Mouse (Mus musculus) neural tube, embryonic 11.5 days (tissue): ENCODE results near the gene Sbk1. TPM values are rescaled to one million over a fixed set of nuclear protein-coding genes. Genes with fewer than 3 reads are reported as not detected.
A peak's percentile ranks its signal among the peaks of the same experiment; 100 is the strongest.

ENCODE experiments used
- ATAC-seq: fragments of 200-750 bp; cut with Nextera tagmentation; 2 replicates; pipeline ENCODE4 v1.8.0; 2017; ENCODE audit warnings: moderate number of reproducible peaks, mild to moderate bottlenecking, moderate TSS enrichment, moderate library complexity; ENCODE audit not compliant: insufficient read depth, low FRiP score, low TSS enrichment
- DNase-seq: peaks from one replicate; pipeline ENCODE4 v3.0.0-alpha.2; 2015; ENCODE audit warnings: low spot score
- H3K27ac ChIP-seq: fragments of 300-500 bp; sonication (generic); 2 replicates; pipeline ENCODE4 v1.5.1; 2014; ENCODE audit warnings: low read depth, mild to moderate bottlenecking, low read length
- H3K27me3 ChIP-seq: fragments of 300-500 bp; sonication (generic); 2 replicates; pipeline ENCODE4 v1.6.1; 2014; ENCODE audit warnings: mild to moderate bottlenecking, low read length, mixed read lengths; ENCODE audit not compliant: control insufficient read depth, insufficient read depth
- H3K36me3 ChIP-seq: fragments of 300-500 bp; sonication (generic); 2 replicates; pipeline ENCODE4 v1.6.1; 2014; ENCODE audit warnings: mild to moderate bottlenecking, low read length, moderate library complexity, mixed read lengths; ENCODE audit not compliant: control insufficient read depth, insufficient read depth
- H3K4me1 ChIP-seq: fragments of 300-500 bp; sonication (generic); 2 replicates; pipeline ENCODE4 v1.6.1; 2014; ENCODE audit warnings: low read length, mixed read lengths; ENCODE audit not compliant: control insufficient read depth, insufficient read depth
- H3K4me2 ChIP-seq: fragments of 300-500 bp; sonication (generic); 2 replicates; pipeline ENCODE4 v1.6.1; 2014; ENCODE audit warnings: low read depth, mild to moderate bottlenecking, moderate library complexity
- H3K4me3 ChIP-seq: fragments of 300-500 bp; sonication (generic); 2 replicates; pipeline ENCODE4 v1.5.1; 2014; ENCODE audit warnings: low read depth, low read length
- H3K9ac ChIP-seq: fragments of 300-500 bp; sonication (generic); 2 replicates; pipeline ENCODE4 v1.6.1; 2014; ENCODE audit warnings: mild to moderate bottlenecking, low read length
- H3K9me3 ChIP-seq: fragments of 300-500 bp; sonication (generic); 2 replicates; pipeline ENCODE4 v1.6.1; 2016; ENCODE audit warnings: low read length; ENCODE audit not compliant: control insufficient read depth
- WGBS: fragments of 180-500 bp; shearing (Covaris S2); extraction: QIAGEN DNeasy Blood & Tissue Kit; methylation state at CpG from one replicate; pipeline ENCODE4 v1.1.7; 2014; 5-methylcytosine and 5-hydroxymethylcytosine counted together
- polyA plus RNA-seq: library from polyadenylated mRNA; unstranded; fragments of >200 nt; fragmentation: Nextera tagmentation; extraction: Ambion mirVana; gene quantifications from 2 replicates; pipeline ENCODE4 v1.2.1, GENCODE M21; 2014

Gene Sbk1
- polyA plus RNA-seq, 1 experiment from 2014 or later, result 227 TPM

DNA sequence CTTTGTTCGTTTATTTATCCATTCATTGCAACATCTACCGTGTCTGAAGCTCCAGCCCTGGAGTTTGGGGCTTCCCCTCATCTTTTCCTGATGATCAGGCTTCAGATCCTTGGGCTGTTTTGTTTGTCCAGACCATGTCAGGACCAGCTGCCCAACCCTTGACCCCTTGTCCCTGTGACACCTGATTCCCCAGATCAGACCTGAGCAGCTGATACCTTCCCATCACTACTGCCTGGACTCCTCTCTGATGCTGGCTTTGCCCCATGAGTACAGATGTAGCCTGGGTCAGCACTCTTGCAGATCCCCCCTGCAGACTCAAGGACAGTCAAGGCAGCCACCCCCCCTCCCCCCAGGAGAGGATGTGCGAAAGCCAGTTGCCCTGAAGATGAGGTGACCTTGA lies 1.7 kb downstream of the Sbk1 start:
- H3K9ac ChIP-seq, result peak overlapping the region; percentile 100
- peak overlapping the region; percentile 91 for H3K4me2 ChIP-seq
- no peaks in the 10 kb centered on the region for H3K9me3 ChIP-seq
- H3K36me3 ChIP-seq, result peaks cover 15% of the 10 kb centered on the region
- H3K4me1 ChIP-seq, result peaks cover 51% of the 10 kb centered on the region
- H3K27ac ChIP-seq, result peak overlapping the region; percentile 96; the same call in 1 of the 2 replicates
- 13% methylated on average over 3 of the region's 3 CpGs for WGBS
- peak overlapping the region; percentile 99 for H3K4me3 ChIP-seq
- ATAC-seq (no peak), DNase-seq (no peak)
- H3K27me3 ChIP-seq, result no peaks in the 10 kb centered on the region

DNA sequence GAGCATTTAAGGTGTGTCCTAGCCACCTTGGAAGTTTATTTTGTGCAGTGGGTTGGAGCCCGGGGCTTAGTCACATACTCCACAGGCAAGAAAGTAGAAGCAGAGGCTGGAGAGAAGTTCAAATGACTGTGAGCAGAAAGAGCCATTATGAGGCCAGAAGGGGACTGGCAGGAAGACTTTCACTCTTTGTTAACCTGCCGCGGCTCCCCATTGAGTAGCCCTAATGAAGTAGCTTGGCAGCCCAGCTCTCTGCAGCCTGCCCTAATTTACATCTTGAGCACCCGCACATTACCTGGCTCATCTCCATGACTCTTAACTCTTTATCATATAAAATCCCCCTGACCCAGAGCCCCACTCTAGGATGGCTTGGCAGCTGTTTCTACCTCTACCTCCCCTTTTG lies 2.2 kb downstream of the Sbk1 start:
- peaks cover 15% of the 10 kb centered on the region for H3K36me3 ChIP-seq
- no peak for DNase-seq
- H3K4me2 ChIP-seq, result peak overlapping the region; percentile 91
- no peak for ATAC-seq
- H3K27ac ChIP-seq, result no peak overlapping the region
- no peaks in the 10 kb centered on the region for H3K27me3 ChIP-seq
- H3K9me3 ChIP-seq, result no peaks in the 10 kb centered on the region
- 7% methylated on average over 4 of the region's 4 CpGs for WGBS
- peaks cover 54% of the 10 kb centered on the region for H3K4me1 ChIP-seq
- peak overlapping the region; percentile 99 for H3K4me3 ChIP-seq
- peak overlapping the region; percentile 100 for H3K9ac ChIP-seq

DNA sequence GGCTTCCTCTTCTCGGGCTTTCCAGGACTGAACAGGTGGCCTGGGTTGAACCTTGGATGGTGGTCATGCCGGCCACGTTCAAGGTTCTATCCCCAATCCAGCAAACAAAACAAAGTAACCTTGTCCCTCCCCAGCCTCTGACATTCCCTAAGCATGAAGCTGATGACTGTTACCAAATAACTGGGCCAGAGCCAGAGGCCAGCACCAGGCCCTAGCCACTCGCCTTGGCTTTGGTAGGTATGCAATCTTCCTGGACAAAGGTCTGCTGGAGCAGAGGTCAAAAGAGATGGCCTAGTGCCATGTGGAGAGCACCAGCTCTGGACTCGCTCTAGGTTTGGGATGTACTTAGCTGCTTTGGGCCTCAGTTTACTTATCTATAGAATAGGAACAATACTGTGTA lies 3.3 kb downstream of the Sbk1 start:
- peak overlapping the region; percentile 91 for H3K4me2 ChIP-seq

DNA sequence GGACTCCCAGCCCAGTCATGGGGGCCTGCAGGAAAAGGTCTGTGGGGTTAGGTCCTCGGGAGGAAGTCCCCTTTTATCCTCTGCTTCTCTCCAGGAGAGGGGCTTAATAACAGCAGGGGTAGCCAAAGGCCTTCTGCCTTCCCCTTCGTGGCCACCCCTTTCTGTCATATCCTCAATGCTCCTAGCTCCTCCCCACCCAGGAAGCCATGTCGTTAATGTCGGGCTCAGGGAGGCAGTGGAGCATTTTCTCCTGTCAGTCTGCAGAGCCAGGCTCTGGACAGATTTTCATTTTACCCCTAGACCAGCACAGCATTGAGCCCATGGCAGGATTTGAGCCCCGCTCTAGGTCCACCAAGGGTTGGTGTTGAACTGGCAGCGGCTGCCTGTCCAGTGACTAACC lies 3.9 kb downstream of the Sbk1 start:
- ATAC-seq (no peak), DNase-seq (no peak)
- H3K4me1 ChIP-seq, result peaks cover 54% of the 10 kb centered on the region
- H3K9ac ChIP-seq, result 0 out of 2 replicates have a peak overlapping the region, but pooled peaks have one; percentile 4
- 0 out of 2 replicates have a peak overlapping the region, but pooled peaks have one; percentile 4 for H3K4me3 ChIP-seq
- H3K36me3 ChIP-seq, result peaks cover 15% of the 10 kb centered on the region
- peak overlapping the region; percentile 91 for H3K4me2 ChIP-seq
- no peak overlapping the region for H3K27ac ChIP-seq
- H3K27me3 ChIP-seq, result no peaks in the 10 kb centered on the region
- no peaks in the 10 kb centered on the region for H3K9me3 ChIP-seq
- WGBS, result 65% methylated on average over 6 of the region's 6 CpGs

More for the DNA sequence above, 3.3 kb downstream of the Sbk1 start:
- H3K9ac ChIP-seq, result no peak overlapping the region
- H3K27ac ChIP-seq, result no peak overlapping the region
- peak overlapping the region; percentile 99; the same call in 1 of the 2 replicates for H3K4me3 ChIP-seq
- DNase-seq (no peak), ATAC-seq (no peak)
- H3K36me3 ChIP-seq, result peaks cover 15% of the 10 kb centered on the region
- H3K9me3 ChIP-seq, result no peaks in the 10 kb centered on the region
- no peaks in the 10 kb centered on the region for H3K27me3 ChIP-seq
- H3K4me1 ChIP-seq, result peaks cover 54% of the 10 kb centered on the region
- WGBS, result 88% methylated on average over 5 of the region's 5 CpGs

DNA sequence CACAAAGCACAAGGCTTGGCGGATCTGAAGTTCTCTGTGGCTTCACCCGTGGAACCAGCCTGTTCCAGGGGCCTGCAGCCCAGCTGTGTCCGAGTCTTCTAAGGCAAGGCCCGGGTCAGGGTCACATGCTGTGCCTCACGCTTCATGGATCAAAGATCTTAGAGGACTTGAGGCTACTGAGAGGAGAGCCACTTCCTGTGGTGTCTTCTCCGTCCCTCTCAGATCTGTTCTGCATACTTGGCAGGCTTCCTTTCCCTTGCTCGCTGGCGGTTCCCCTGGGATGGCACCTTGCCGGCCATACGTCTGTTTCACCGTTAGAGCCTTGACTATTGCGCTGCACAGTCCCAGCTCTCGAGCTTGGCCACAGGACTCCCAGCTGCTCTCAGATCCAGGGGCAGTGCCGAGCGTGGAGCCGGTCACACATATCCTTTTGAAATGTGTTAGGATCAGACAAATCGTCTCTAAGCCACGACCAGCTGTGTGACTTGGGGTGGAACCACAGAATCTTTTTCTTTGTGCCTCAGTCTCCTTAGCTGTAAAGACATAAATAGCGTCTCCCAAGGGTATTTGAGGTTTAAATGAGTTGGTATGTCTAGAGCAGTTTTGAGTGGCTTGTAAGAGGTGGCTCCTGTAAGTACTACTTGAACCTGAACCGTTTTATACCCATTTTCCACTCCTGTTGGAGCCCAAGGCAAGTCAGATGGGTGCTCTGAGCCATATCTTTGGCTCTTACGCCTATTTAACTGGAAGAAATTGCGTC lies 5.3 kb downstream of the Sbk1 start:
- no peaks in the 10 kb centered on the region for H3K9me3 ChIP-seq
- WGBS, result 63% methylated on average over 22 of the region's 22 CpGs
- peaks cover 18% of the 10 kb centered on the region for H3K36me3 ChIP-seq
- H3K27ac ChIP-seq, result no peak overlapping the region
- ATAC-seq (no peak), DNase-seq (no peak)
- H3K4me1 ChIP-seq, result peaks cover 54% of the 10 kb centered on the region
- no peak overlapping the region for H3K4me3 ChIP-seq
- peak overlapping the region; percentile 22 for H3K9ac ChIP-seq
- no peaks in the 10 kb centered on the region for H3K27me3 ChIP-seq
- peak overlapping the region; percentile 26; the same call in 1 of the 2 replicates for H3K4me2 ChIP-seq

DNA sequence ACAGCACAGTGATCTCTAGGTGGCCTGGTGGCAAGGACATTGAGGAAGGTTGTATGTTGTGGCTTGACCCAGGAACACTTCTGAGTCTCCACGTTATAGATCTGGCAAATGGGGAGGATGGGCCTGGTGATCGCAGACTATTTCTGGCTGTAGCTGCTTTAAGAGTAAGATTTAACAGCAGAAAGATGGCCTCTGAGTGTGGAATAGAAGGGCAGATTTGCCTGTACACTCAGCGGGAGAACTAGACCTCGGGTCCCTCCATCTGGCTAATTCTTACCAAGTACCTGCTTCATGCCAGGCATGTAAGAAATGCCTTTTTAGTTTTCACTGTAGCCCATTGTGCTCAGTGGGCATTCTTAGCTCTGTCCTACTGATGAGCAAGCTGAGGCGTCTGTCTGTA lies 6.4 kb downstream of the Sbk1 start:
- Histone ChIP-seq H3K36me3 (peaks cover 21% of the 10 kb centered on the region), H3K4me1 (peaks cover 52% of the 10 kb centered on the region), H3K4me3 (no peak overlapping the region), H3K9me3 (no peaks in the 10 kb centered on the region), H3K4me2 (no peak overlapping the region), H3K27ac (no peak overlapping the region), H3K9ac (no peak overlapping the region), H3K27me3 (no peaks in the 10 kb centered on the region)
- WGBS, result 91% methylated on average over 5 of the region's 5 CpGs
- ATAC-seq (no peak), DNase-seq (no peak)

DNA sequence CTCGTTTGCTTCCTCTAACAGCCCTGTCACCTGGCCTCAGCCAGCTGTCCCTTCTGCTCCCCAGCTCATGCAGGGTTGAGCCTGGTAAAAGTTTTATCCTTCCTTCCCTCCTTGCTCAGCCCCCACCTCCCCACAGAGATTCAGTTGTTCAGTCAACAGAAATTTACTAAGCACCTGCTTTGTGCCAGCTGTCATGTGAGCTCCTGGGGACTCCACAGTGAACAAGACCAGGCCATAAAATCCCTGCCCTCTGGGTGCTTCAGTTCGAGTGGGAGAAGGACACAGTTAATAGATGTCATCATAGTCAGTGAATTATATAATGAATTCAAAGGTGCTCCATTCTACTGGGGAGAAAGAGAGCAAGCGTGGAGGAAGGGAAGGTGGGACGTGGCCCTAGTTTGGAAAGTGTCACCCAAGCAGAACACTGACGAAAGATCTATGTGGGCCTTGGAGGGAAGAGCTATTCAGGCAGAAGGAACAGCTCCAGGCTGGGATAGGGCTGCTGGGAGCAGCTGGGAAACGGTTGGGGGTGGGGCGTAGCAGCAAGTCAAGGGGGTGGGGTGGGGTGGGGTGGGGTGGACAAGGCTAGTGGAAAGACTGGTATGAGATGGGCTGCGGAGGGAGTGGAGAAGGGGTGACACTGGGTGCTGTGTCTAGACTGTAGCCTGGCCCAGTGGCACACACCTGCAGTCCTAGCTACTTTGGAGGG lies 7.5 kb downstream of the Sbk1 start:
- ATAC-seq, result no peak
- H3K27me3 ChIP-seq, result no peaks in the 10 kb centered on the region
- no peak for DNase-seq
- no peak overlapping the region for H3K4me3 ChIP-seq
- no peak overlapping the region for H3K4me2 ChIP-seq
- H3K36me3 ChIP-seq, result peaks cover 25% of the 10 kb centered on the region
- no peak overlapping the region for H3K27ac ChIP-seq
- no peaks in the 10 kb centered on the region for H3K9me3 ChIP-seq
- peaks cover 41% of the 10 kb centered on the region for H3K4me1 ChIP-seq
- no peak overlapping the region for H3K9ac ChIP-seq
- 61% methylated on average over 8 of the region's 8 CpGs for WGBS

DNA sequence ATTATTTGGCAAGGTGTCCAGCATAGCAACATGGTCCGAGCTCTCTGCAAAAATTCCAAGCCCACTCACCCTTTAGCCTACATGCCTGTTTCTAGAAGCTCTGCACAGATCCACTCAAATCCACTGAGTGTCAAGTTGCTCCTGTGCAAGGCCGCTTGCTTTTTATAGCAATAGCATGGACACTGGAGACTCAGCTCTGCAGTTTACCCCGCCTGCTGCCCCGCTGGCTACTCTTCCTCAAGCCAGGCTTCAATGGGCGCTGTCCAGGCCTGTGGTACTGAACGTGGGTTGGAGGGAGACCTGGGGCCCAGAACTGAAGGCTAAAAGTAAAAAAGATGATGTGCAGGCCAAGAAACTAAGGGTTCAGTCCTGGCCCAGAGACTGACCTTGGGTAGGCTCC lies 8.3 kb downstream of the Sbk1 start:
- H3K4me1 ChIP-seq, result peaks cover 35% of the 10 kb centered on the region
- DNase-seq (no peak), ATAC-seq (no peak)
- no peak overlapping the region for H3K4me3 ChIP-seq
- H3K27me3 ChIP-seq, result no peaks in the 10 kb centered on the region
- peaks cover 20% of the 10 kb centered on the region for H3K36me3 ChIP-seq
- no peak overlapping the region for H3K27ac ChIP-seq
- H3K9ac ChIP-seq, result no peak overlapping the region
- H3K4me2 ChIP-seq, result no peak overlapping the region
- H3K9me3 ChIP-seq, result no peaks in the 10 kb centered on the region
- WGBS, result 71% methylated on average over 6 of the region's 6 CpGs
